Mouse (Mus musculus) liver, embryonic 15.5 days (tissue): ENCODE measurements at regions not wholly inside any gene's neighbourhood (a gene's known extent, or its start where the extent isn't known, plus 50 kb on each side); places are given as distances from the start of the nearest gene placed in this dataset.

Experiments
- ATAC-seq: fragments of 200-750 bp; cut with Nextera tagmentation; 2 replicates; pipeline ENCODE4 v1.8.0; 2017; ENCODE audit warnings: moderate number of reproducible peaks, mild to moderate bottlenecking, moderate library complexity; ENCODE audit not compliant: insufficient read depth
- H3K27ac ChIP-seq: fragments of 300-500 bp; sonication (generic); replicated peaks from 2 replicates; pipeline ENCODE4 v1.5.1; 2015; ENCODE audit warnings: mild to moderate bottlenecking, inconsistent platforms
- H3K27me3 ChIP-seq: fragments of 300-500 bp; sonication (generic); 2 replicates; pipeline ENCODE4 v1.6.1; 2015; ENCODE audit warnings: mild to moderate bottlenecking, inconsistent platforms
- H3K36me3 ChIP-seq: fragments of 300-500 bp; sonication (generic); replicated peaks from 2 replicates; pipeline ENCODE4 v1.6.1; 2015; ENCODE audit warnings: moderate library complexity, mild to moderate bottlenecking, inconsistent platforms
- H3K4me1 ChIP-seq: fragments of 300-500 bp; sonication (generic); replicated peaks from 2 replicates; pipeline ENCODE4 v1.6.1; 2015; ENCODE audit warnings: inconsistent platforms
- H3K4me2 ChIP-seq: fragments of 300-500 bp; sonication (generic); 2 replicates; pipeline ENCODE4 v1.6.1; 2015; ENCODE audit warnings: moderate library complexity, mild to moderate bottlenecking, inconsistent platforms
- H3K4me3 ChIP-seq: fragments of 300-500 bp; sonication (generic); replicated peaks from 2 replicates; pipeline ENCODE4 v1.5.1; 2015; ENCODE audit warnings: mild to moderate bottlenecking, inconsistent platforms
- H3K9ac ChIP-seq: fragments of 300-500 bp; sonication (generic); 2 replicates; pipeline ENCODE4 v1.6.1; 2015; ENCODE audit warnings: moderate library complexity, mild to moderate bottlenecking, inconsistent platforms
- H3K9me3 ChIP-seq: fragments of 300-500 bp; sonication (generic); replicated peaks from 2 replicates; pipeline ENCODE4 v1.6.1; 2016; ENCODE audit warnings: inconsistent platforms
- WGBS: fragments of 180-500 bp; shearing (Covaris S2); methylation state at CpG from one replicate; pipeline ENCODE4 v1.1.7; 2015; ENCODE audit warnings: mixed read lengths; ENCODE audit not compliant: insufficient replicate concordance; 5-methylcytosine and 5-hydroxymethylcytosine counted together

DNA sequence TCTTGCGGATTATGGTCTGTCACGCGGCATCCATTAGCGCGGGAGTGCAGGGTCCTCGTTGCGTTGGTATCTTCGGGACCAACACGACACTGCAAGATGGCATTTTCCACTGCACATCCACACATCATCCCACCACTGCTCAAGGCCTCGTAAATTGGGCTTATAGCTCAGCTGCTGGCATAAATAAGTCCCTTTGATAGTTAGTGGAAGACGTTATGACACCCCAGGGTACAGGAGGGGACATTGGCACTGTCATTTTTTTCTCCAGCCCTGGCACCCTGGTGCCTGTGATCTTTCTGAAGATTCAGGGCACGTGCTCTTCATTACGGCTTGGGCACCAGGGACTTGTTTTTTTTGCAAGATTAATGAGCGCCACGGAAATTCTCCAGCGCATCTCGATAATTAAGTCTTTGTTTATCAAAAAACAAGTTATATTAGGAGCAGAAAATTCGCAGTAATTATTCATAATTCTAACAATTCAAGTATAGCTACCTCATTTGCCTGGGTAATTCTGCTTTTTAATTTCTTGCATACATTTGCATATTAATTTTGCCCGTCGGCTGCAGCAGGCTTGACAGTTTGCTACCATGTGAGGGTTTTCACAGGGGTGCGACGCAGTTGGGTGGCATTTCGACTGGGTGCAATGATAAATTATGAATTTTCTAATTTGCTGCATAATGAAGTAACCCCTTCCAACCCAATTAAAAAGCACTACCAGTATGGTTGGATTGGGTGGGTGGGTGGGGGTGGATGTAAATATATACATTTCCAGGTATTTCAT, 119.1 kb downstream of the Vrk1 start:
- 80% methylated on average over 23 of the region's 23 CpGs for WGBS
- Histone ChIP-seq H3K4me1 (no peaks in the 10 kb centered on the region), H3K4me2 (no peak overlapping the region), H3K9ac (no peak overlapping the region), H3K36me3 (no peaks in the 10 kb centered on the region), H3K4me3 (no peak overlapping the region), H3K27me3 (no peaks in the 10 kb centered on the region), H3K9me3 (no peaks in the 10 kb centered on the region), H3K27ac (no peak overlapping the region)
- no peak for ATAC-seq

DNA sequence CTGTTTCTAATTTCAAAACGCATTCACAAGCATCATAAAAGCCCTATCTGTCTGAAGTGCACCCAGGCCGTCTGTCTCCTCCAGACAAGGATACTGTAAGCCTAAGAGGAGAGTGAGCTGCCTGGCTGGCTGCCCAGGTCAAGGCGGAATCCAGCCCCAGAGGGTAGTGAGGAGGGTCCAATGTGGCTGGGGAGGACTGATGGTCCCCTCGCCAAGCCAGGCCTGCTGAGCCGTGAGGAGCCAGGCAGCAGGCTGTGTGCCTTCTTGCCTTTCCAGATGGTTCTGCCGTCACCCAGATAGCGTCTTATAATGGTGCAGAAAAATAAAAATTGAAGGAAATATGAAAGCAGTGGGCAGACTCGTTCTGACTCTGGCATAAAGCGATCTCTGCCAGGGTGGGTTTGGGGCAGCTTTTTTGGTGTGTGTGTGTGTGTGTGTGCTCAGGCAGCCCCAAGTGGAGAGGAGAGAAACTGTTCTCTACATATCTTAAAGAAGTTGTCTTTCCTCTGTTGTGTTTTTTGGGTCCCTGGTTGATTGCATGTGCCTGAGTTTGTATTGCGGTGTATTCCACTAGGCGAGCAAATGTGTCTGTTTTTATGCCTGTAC, 120.1 kb downstream of the Vrk1 start:
- 72% methylated on average over 11 of the region's 11 CpGs for WGBS
- ATAC-seq = no peak
- Histone ChIP-seq H3K4me1 (no peaks in the 10 kb centered on the region), H3K27ac (no peak overlapping the region), H3K4me2 (no peak overlapping the region), H3K9ac (no peak overlapping the region), H3K27me3 (no peaks in the 10 kb centered on the region), H3K9me3 (no peaks in the 10 kb centered on the region), H3K4me3 (no peak overlapping the region), H3K36me3 (no peaks in the 10 kb centered on the region)

DNA sequence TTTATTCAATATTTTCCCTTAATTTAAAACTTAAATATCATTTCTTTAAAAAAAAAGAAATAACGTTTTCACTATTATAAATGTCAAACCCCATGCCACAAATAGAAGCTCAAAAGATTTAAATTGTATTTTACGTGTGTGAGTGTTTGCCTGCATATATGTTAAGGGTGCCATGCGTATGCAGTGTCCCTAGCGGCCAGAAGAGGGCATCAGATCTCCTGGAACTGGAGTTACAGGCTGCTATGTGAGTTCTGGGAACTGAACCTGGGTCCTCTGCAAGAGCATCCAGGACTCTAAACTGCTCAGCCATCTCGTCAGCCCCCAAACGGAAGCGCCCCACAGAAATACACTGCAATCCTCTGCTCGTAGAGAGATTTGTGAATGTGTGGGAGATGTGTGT, 122.7 kb downstream of the Vrk1 start:
- no peaks in the 10 kb centered on the region for H3K36me3 ChIP-seq
- no peaks in the 10 kb centered on the region for H3K4me1 ChIP-seq
- H3K4me2 ChIP-seq = no peak overlapping the region
- H3K27me3 ChIP-seq = no peaks in the 10 kb centered on the region
- no peak for ATAC-seq
- 67% methylated on average over 8 of the region's 8 CpGs for WGBS
- H3K9me3 ChIP-seq = no peaks in the 10 kb centered on the region
- H3K4me3 ChIP-seq = no peak overlapping the region
- no peak overlapping the region for H3K27ac ChIP-seq
- no peak overlapping the region for H3K9ac ChIP-seq

DNA sequence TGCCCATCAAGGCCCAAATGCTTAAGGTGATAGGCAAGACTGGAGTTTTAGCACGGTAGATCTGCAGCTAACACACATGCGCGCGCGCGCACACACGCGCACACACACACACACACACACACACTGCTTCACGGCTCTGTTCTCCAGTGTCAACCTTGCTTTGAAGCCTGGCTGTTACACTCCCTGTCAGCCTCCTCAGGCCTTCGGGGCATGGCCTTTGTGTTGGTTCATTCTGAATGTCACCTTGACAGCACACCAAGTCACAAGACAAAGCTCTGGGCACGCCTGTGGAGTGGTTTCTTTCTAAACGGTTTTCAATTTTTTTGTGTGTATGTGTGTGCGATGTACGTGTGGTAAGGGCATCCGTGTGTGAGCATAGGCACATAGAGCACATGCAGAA, 128.4 kb downstream of the Vrk1 start:
- H3K4me3 ChIP-seq = no peak overlapping the region
- H3K36me3 ChIP-seq = no peaks in the 10 kb centered on the region
- no peaks in the 10 kb centered on the region for H3K9me3 ChIP-seq
- H3K4me2 ChIP-seq = no peak overlapping the region
- no peak overlapping the region for H3K27ac ChIP-seq
- H3K27me3 ChIP-seq = no peaks in the 10 kb centered on the region
- 75% methylated on average over 15 of the region's 15 CpGs for WGBS
- no peak overlapping the region for H3K9ac ChIP-seq
- no peak for ATAC-seq
- H3K4me1 ChIP-seq = no peaks in the 10 kb centered on the region

DNA sequence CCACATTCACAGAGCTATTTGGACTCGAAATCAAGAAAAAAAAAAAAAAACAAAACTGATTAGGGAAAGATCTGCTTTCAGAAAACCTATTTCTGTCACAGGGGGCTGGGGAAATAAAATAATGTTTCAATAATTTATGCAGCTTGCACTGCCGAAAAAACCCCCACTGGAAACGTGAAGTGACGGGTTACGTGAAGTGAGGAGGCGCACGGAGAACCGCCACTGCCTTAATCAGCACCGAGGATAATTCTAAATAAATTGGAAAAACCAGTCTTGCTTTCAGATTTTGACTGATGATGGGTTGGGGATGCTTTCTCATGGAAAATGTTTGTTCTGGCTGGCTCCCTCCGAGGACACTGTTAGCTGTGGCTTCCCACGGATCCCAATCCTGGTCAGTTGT, 129.5 kb downstream of the Vrk1 start:
- ATAC-seq = no peak
- Histone ChIP-seq H3K9me3 (no peaks in the 10 kb centered on the region), H3K4me2 (no peak overlapping the region), H3K4me3 (no peak overlapping the region), H3K27ac (no peak overlapping the region), H3K36me3 (no peaks in the 10 kb centered on the region), H3K27me3 (no peaks in the 10 kb centered on the region), H3K9ac (no peak overlapping the region), H3K4me1 (no peaks in the 10 kb centered on the region)
- 75% methylated on average over 11 of the region's 11 CpGs for WGBS

DNA sequence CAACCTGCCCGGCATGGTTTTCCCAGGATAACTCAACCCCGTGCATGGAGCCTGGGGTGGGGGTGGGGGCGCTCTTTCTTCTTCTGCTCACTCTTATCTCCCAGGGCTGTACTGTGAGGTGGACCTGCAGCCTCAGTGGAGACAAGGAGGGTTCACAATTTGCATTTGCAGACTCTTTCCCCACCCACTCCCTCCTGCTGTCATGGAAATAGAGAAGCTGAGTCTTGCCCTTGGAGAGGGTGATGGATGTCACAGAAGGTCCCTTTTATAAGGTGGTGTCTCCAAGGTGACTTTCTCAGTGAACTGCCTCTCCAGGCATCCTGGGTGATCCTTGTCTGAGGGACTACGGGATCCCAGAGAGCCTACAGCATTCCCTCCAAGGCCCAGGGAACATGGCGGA, 129.9 kb downstream of the Vrk1 start:
- Histone ChIP-seq H3K27ac (no peak overlapping the region), H3K4me1 (no peaks in the 10 kb centered on the region), H3K27me3 (no peaks in the 10 kb centered on the region), H3K4me3 (no peak overlapping the region), H3K9me3 (no peaks in the 10 kb centered on the region), H3K9ac (no peak overlapping the region), H3K4me2 (no peak overlapping the region), H3K36me3 (no peaks in the 10 kb centered on the region)
- 53% methylated on average over 5 of the region's 5 CpGs for WGBS
- no peak for ATAC-seq

DNA sequence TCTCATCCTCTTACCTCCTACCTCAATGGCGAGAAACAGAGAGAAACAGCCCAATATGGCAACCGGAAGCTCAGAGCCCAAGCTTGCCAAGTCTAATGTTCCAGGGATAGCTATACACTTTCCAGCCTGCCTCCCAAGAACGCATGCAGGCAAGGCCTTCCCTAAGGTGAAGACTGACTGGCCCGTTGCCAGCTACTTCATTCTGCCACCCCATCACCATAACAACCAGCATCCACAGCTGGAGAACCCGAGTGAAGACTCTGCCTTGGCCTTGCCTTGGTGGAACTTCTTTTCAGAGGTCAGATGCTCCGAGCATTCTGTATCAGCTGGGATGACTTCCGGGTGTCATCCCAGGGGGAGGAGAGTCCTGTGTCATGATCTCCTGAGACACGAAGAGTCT, 130.6 kb downstream of the Vrk1 start:
- no peak overlapping the region for H3K9ac ChIP-seq
- no peaks in the 10 kb centered on the region for H3K9me3 ChIP-seq
- no peak overlapping the region for H3K4me2 ChIP-seq
- H3K27me3 ChIP-seq = no peaks in the 10 kb centered on the region
- no peaks in the 10 kb centered on the region for H3K4me1 ChIP-seq
- no peak for ATAC-seq
- H3K4me3 ChIP-seq = no peak overlapping the region
- 61% methylated on average over 8 of the region's 8 CpGs for WGBS
- H3K36me3 ChIP-seq = no peaks in the 10 kb centered on the region
- H3K27ac ChIP-seq = no peak overlapping the region

DNA sequence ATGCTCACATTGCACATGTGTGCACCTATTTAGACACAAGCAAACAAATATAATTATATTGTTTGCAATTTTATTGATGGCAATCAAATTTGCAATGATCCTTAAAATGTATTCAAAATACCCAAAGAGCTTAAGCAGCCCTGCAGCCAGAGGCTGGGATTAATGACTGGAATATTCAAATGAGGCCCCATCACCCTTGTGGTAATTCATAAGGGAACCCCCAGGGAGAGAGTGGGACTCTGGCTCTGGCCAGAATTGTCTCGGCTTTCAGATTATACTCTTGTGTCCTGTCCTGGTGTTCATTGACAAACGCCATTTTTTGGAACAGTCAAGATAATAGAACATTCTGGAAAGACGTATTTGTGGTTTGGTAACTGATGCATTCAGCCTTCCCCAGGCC, 133.5 kb downstream of the Vrk1 start:
- no peaks in the 10 kb centered on the region for H3K27me3 ChIP-seq
- H3K4me2 ChIP-seq = no peak overlapping the region
- H3K27ac ChIP-seq = no peak overlapping the region
- ATAC-seq = no peak
- H3K4me3 ChIP-seq = no peak overlapping the region
- H3K9me3 ChIP-seq = no peaks in the 10 kb centered on the region
- H3K36me3 ChIP-seq = no peaks in the 10 kb centered on the region
- no peak overlapping the region for H3K9ac ChIP-seq
- 65% methylated on average over 3 of the region's 3 CpGs for WGBS
- no peaks in the 10 kb centered on the region for H3K4me1 ChIP-seq

DNA sequence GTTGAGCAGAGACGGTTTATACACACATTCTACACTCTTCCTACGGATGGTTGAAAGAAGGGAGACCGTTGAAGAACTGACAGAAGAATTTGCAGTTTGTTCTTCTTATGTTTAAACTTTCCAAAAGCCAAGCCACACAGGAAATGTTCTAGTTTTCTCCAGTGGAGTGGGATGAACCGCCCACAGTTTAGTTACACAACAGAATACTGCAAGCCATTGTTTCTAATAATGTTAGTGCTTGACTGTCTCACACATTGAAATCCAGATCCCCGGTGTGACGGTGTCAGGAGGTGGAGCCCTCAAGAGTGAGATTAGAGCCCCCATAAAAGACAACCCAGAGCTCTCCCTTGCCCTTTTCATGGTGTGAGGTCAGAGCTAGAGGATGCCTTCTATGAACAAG, 146.8 kb downstream of the Vrk1 start:
- Histone ChIP-seq H3K4me1 (no peaks in the 10 kb centered on the region), H3K9ac (no peak overlapping the region), H3K27ac (no peak overlapping the region), H3K9me3 (no peaks in the 10 kb centered on the region), H3K4me3 (no peak overlapping the region), H3K36me3 (no peaks in the 10 kb centered on the region), H3K27me3 (no peaks in the 10 kb centered on the region), H3K4me2 (no peak overlapping the region)
- no peak for ATAC-seq
- WGBS = 58% methylated on average over 6 of the region's 6 CpGs

DNA sequence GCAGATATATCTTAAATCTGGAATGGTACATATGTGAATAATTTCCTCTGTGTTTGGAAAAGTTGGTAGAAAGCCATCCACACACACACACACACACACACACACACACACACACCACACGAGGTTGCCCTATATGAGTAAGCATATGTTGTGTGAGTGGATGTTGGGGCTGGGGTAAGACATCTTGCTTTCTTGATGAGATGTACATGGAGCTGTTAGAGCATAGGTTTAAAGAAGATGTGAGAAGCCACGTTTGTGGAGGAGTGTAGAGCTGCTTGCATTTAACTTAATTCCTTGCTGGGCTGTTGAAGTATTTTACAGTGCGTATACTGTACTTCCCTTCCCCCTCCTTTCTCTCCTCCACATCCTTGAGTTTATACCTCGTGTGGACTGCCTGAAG, 147.8 kb downstream of the Vrk1 start:
- H3K4me1 ChIP-seq = no peaks in the 10 kb centered on the region
- no peaks in the 10 kb centered on the region for H3K9me3 ChIP-seq
- no peak for ATAC-seq
- no peak overlapping the region for H3K9ac ChIP-seq
- no peak overlapping the region for H3K4me2 ChIP-seq
- no peak overlapping the region for H3K4me3 ChIP-seq
- no peaks in the 10 kb centered on the region for H3K36me3 ChIP-seq
- H3K27me3 ChIP-seq = no peaks in the 10 kb centered on the region
- H3K27ac ChIP-seq = no peak overlapping the region
- 37% methylated on average over 4 of the region's 4 CpGs for WGBS

DNA sequence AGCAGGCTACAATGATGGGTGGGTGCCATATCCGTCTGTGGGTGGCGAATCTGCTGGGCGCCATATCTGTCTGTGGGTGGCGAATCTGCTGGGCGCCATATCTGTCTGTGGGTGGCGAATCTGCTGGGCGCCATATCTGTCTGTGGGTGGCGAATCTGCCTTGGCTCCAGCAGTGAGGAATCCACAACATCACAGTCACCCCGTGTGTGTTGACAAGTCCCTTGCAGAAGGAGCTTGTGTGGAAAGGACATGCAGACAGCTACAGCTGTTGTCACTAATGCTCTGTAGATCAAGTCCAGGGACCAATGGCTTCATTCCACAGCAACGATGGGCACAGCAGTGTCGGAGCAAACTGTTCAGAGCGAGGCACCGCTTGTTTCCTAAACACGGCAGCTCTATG, 148.6 kb downstream of the Vrk1 start:
- no peak for ATAC-seq
- Histone ChIP-seq H3K4me3 (no peak overlapping the region), H3K9ac (no peak overlapping the region), H3K9me3 (no peaks in the 10 kb centered on the region), H3K27ac (no peak overlapping the region), H3K36me3 (no peaks in the 10 kb centered on the region), H3K4me2 (no peak overlapping the region), H3K27me3 (no peaks in the 10 kb centered on the region), H3K4me1 (no peaks in the 10 kb centered on the region)
- 76% methylated on average over 14 of the region's 14 CpGs for WGBS

DNA sequence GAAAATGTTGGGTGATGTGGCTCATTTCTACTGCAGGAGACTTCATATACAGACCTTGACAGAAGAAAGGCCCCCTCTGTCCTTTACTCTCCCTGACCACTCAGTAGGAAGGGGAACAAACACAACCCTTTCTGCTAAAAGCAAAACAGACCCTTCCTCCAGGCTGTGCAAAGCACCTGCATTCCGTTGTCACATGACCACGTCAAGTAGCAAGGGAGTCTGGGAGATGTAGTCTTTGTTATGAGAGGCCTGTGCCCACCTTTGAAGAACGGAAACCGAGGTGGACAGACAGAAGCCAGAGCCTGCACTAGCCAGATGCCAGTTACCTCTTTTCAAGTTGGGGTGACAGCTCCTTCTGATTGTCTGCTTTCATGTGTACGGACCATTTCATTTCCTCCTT, 161.3 kb downstream of the Vrk1 start:
- no peak overlapping the region for H3K27ac ChIP-seq
- no peak overlapping the region for H3K9ac ChIP-seq
- no peak overlapping the region for H3K4me2 ChIP-seq
- ATAC-seq = no peak
- H3K9me3 ChIP-seq = no peaks in the 10 kb centered on the region
- no peaks in the 10 kb centered on the region for H3K4me1 ChIP-seq
- H3K4me3 ChIP-seq = no peak overlapping the region
- H3K27me3 ChIP-seq = peaks cover 43% of the 10 kb centered on the region
- no peaks in the 10 kb centered on the region for H3K36me3 ChIP-seq
- WGBS = 46% methylated on average over 5 of the region's 5 CpGs
